17 mouse cellular contexts compared by ENCODE assay signal in genomic region chr7:99214621-99215185, GRCm38 (mm10). TPM values are rescaled to one million over a fixed set of nuclear protein-coding genes. Genes with fewer than 3 reads are reported as not detected.
DNase-seq lines count a peak whose midpoint lies in the region; ATAC-seq and TF ChIP-seq lines count a peak whose summit lies in the region.
"Had no signal": no experiment of that assay in that cellular context is flagged by ENCODE, and none has a peak within 500 bp of the region (broad histone marks: within the 10 kb centered on the region; RNA-seq: fewer than 3 reads in every experiment).

No protein-coding gene starts in this region.

- TF ChIP-seq CTCF in heart, adult 2 months (IDR thresholded peaks at IDR 0.05) = no peak
- TF ChIP-seq CTCF in liver, adult 2 months (IDR thresholded peaks at IDR 0.05; ENCODE audit: low read depth, low read length) = no peak
- no peak for TF ChIP-seq CTCF in liver, postnatal 0 days (IDR thresholded peaks at IDR 0.05; ENCODE audit: low read depth)

- peak overlapping the region; percentile 70 for H3K27ac ChIP-seq in heart, adult 2 months
- H3K27ac ChIP-seq in liver, adult 2 months (replicated peaks; ENCODE audit: insufficient read depth, low read depth, low read length) = 0 out of 2 replicates have a peak overlapping the region, but pooled peaks have one; percentile 7
- H3K27ac ChIP-seq in liver, postnatal 0 days (ENCODE audit: low read depth) = no peak overlapping the region
- H3K27ac ChIP-seq: liver, embryonic 12.5 days had no signal

- peaks cover 15% of the 10 kb centered on the region for H3K4me1 ChIP-seq in heart, adult 2 months (ENCODE audit: control insufficient read depth, insufficient read depth, low read length)
- peaks cover 22% of the 10 kb centered on the region for H3K4me1 ChIP-seq in liver, adult 2 months (ENCODE audit: control insufficient read depth, insufficient read depth, low read length)
- H3K4me1 ChIP-seq in liver, postnatal 0 days (ENCODE audit: insufficient read depth) = peaks cover 26% of the 10 kb centered on the region

- no peak for TF ChIP-seq EP300 in heart, adult 2 months (IDR thresholded peaks at IDR 0.05; ENCODE audit: insufficient read depth, low read depth, low read length)
- TF ChIP-seq EP300 in liver, postnatal 0 days (IDR thresholded peaks at IDR 0.05; ENCODE audit: low read depth) = no peak

- no peak overlapping the region for H3K4me2 ChIP-seq in liver, postnatal 0 days (ENCODE audit: low read depth, low read length)
- H3K4me2 ChIP-seq: liver, embryonic 12.5 days; midbrain, embryonic 11.5 days had no signal

- DNase-seq in heart, adult 2 months = no peak
- DNase-seq in heart, postnatal 10 days = no peak
- DNase-seq in liver, adult 2 months (ENCODE audit: extremely low read depth, low read depth, low spot score) = peak; percentile 68
- no peak for DNase-seq in liver, postnatal 0 days
- DNase-seq in kidney, postnatal 10 days = peak; percentile 37
- peak; percentile 75 for DNase-seq in yolk sac, embryonic 10.5 days (ENCODE audit: low spot score)
- DNase-seq in frontal cortex, postnatal 25 days (ENCODE audit: low spot score in 2 of 2) = no peak
- DNase-seq in gastrocnemius, postnatal 25 days = no peak
- DNase-seq: cerebellum, postnatal 36 days; right cerebral cortex, adult 18-20 months; thymus, postnatal 4 days had no signal

- no peak overlapping the region for H3K4me3 ChIP-seq in heart, adult 2 months
- no peak overlapping the region for H3K4me3 ChIP-seq in liver, adult 2 months (ENCODE audit: insufficient read depth, low read depth, low read length)
- no peak overlapping the region for H3K4me3 ChIP-seq in liver, postnatal 0 days (ENCODE audit: low read depth, low read length)
- H3K4me3 ChIP-seq: hindbrain, embryonic 10.5 days; liver, embryonic 12.5 days had no signal

- no peak overlapping the region; the same call in 1 of the 2 replicates for H3K9ac ChIP-seq in heart, adult 2 months (ENCODE audit: low read depth, low read length)
- H3K9ac ChIP-seq in liver, adult 2 months (ENCODE audit: low read depth, low read length) = no peak overlapping the region
- no peak overlapping the region for H3K9ac ChIP-seq in liver, postnatal 0 days (replicated peaks)
- H3K9ac ChIP-seq: liver, embryonic 12.5 days had no signal

- no peaks in the 10 kb centered on the region for H3K79me2 ChIP-seq in heart, adult 2 months (replicated peaks; ENCODE audit: control insufficient read depth, insufficient read depth, low read length)
- H3K79me2 ChIP-seq in liver, adult 2 months (ENCODE audit: control insufficient read depth, insufficient read depth, low read length) = no peaks in the 10 kb centered on the region

- 87% methylated on average over 10 of the region's 10 CpGs for WGBS in heart, adult 2 months
- 59% methylated on average over 10 of the region's 10 CpGs for WGBS in liver, adult 2 months
- WGBS in liver, postnatal 0 days (ENCODE audit: insufficient replicate concordance) = 70% methylated on average over 10 of the region's 10 CpGs

- no peaks in the 10 kb centered on the region for H3K27me3 ChIP-seq in heart, adult 2 months (ENCODE audit: control insufficient read depth, insufficient read depth, low read length)
- H3K27me3 ChIP-seq in liver, adult 2 months (ENCODE audit: control insufficient read depth, insufficient read depth, low read length) = no peaks in the 10 kb centered on the region
- no peaks in the 10 kb centered on the region for H3K27me3 ChIP-seq in liver, postnatal 0 days (ENCODE audit: insufficient read depth, low read length)
- H3K27me3 ChIP-seq: liver, embryonic 12.5 days had no signal

- no peaks in the 10 kb centered on the region for H3K36me3 ChIP-seq in heart, adult 2 months (ENCODE audit: control insufficient read depth, insufficient read depth, low read length)
- H3K36me3 ChIP-seq in liver, adult 2 months (ENCODE audit: control insufficient read depth, insufficient read depth, low read length) = no peaks in the 10 kb centered on the region
- no peaks in the 10 kb centered on the region for H3K36me3 ChIP-seq in liver, postnatal 0 days (replicated peaks; ENCODE audit: insufficient read depth, low read length)

- intact Hi-C loops in heart, adult 2 months (cut with DNase I) = loop anchor here (5.0 kb wide), 1 partner anchor 52 kb away; no protein-coding TSS in a partner anchor
- intact Hi-C loops in heart, postnatal 10 days (cut with DNase I) = loop anchor here (5.0 kb wide), 1 partner anchor 52 kb away; no protein-coding TSS in a partner anchor

- no peak for TF ChIP-seq POLR2A in heart, adult 2 months (IDR thresholded peaks at IDR 0.05; ENCODE audit: insufficient read depth, low read depth, low read length)
- no peak for TF ChIP-seq POLR2A in liver, adult 2 months (IDR thresholded peaks at IDR 0.05; ENCODE audit: extremely low read depth, insufficient read depth, low read length)

- no peak for ATAC-seq in liver, postnatal 0 days
- ATAC-seq: liver, embryonic 12.5 days had no signal

- no peaks in the 10 kb centered on the region for H3K9me3 ChIP-seq in liver, postnatal 0 days (ENCODE audit: low read length)
- H3K9me3 ChIP-seq: hindbrain, embryonic 10.5 days; liver, embryonic 12.5 days had no signal

RNA-seq across cellular contexts. Expression of gene Mogat2, which starts 23.7 kb away (rescaled TPM):
- total RNA-seq in heart, adult 2 months (2021) = not detected
- 0.47 TPM in 1 of 2 replicates, not detected in the other for polyA plus RNA-seq in heart, adult 2 months (2012; rRNA removed)
- total RNA-seq in heart, postnatal 10 days (2021) = not detected
- 0.20 and 0.74 TPM in 2 replicates for total RNA-seq in liver, adult 2 months (2014; rRNA removed)
- polyA plus RNA-seq in liver, adult 2 months (2012; rRNA removed) = 0.22 and 0.34 TPM in 2 replicates
- polyA plus RNA-seq in liver, postnatal 0 days (2015; fragmentation: Nextera tagmentation; extraction: Ambion mirVana) = 3.9 and 4.0 TPM in 2 replicates
- total RNA-seq in gastrocnemius, postnatal 25 days (2021) = not detected
- total RNA-seq: layer of hippocampus, postnatal 10 days; left cerebral cortex, postnatal 25 days had no signal
- polyA plus RNA-seq: testis, adult 2 months had no signal

RNA-seq across cellular contexts. Expression of gene Dgat2, which starts 32.2 kb away (rescaled TPM):
- 100 to 1,000 TPM; 309 to 376 TPM for total RNA-seq in heart, adult 2 months (2021)
- polyA plus RNA-seq in heart, adult 2 months (2012; rRNA removed) = 347 and 390 TPM in 2 replicates
- total RNA-seq in heart, postnatal 10 days (2021) = 100 to 1,000 TPM; 154 to 202 TPM
- total RNA-seq in liver, adult 2 months (2014; rRNA removed) = 464 and 499 TPM in 2 replicates
- 610 and 703 TPM in 2 replicates for polyA plus RNA-seq in liver, adult 2 months (2012; rRNA removed)
- polyA plus RNA-seq in liver, postnatal 0 days (2015; fragmentation: Nextera tagmentation; extraction: Ambion mirVana) = 226 and 249 TPM in 2 replicates
- 10 to 100 TPM; 34.1 to 57.3 TPM for total RNA-seq in gastrocnemius, postnatal 25 days (2021)

RNA-seq across cellular contexts. Expression of gene Map6, which starts 52.5 kb away (rescaled TPM):
- 1 to 10 TPM; 3.3 to 4.3 TPM for total RNA-seq in heart, adult 2 months (2021)
- polyA plus RNA-seq in heart, adult 2 months (2012; rRNA removed) = 3.4 and 3.5 TPM in 2 replicates
- total RNA-seq in heart, postnatal 10 days (2021) = 1 to 10 TPM; 5.1 to 6.0 TPM
- not detected in 2 replicates for total RNA-seq in liver, adult 2 months (2014; rRNA removed)
- polyA plus RNA-seq in liver, adult 2 months (2012; rRNA removed) = 0.04 TPM in 1 of 2 replicates, not detected in the other
- polyA plus RNA-seq in liver, postnatal 0 days (2015; fragmentation: Nextera tagmentation; extraction: Ambion mirVana) = 0.06 TPM in 2 replicates
- total RNA-seq in gastrocnemius, postnatal 25 days (2021) = 1 to 10 TPM; 3.1 to 3.4 TPM

Comparison
In these comparisons a context has a peak if more than half of its experiments do, and no peak if none do; other contexts are left out.
1. DNase-seq: peak in liver, adult 2 months (single experiment), kidney, postnatal 10 days (single experiment) and yolk sac, embryonic 10.5 days (single experiment); none in heart, adult 2 months (0 of 2), heart, postnatal 10 days (0 of 2), liver, postnatal 0 days (single experiment), frontal cortex, postnatal 25 days (0 of 2) and gastrocnemius, postnatal 25 days (single experiment).